Mouse (Mus musculus): ENCODE results near the gene Gm5415.
"Not testable (repeated sequence)": the region's sequence is repeated elsewhere in the genome, so short reads cannot be mapped to it uniquely, and the experiment has no call there.

Gm5415 gene

DNA sequence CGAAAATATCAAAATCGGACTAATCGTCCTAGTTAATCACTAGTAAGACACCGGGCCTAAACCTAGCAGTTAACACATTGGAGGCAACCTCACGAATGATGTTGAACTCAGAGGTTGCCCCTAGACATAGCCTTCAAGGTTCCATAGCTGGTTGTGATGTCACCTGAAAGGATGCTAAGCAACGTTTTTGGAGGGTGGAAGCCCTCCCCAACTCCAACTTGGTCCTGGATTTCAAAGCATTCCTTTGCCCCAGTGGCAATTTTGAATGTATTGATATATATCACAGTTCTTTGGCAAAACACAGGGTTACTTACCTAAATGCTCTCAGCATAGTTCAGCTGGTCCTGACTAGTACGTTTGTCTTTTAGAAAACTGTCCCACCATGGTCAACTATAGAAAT is at the start of gene Gm5415:
TSS of gene Gm5415 (minus strand) at position 101 of the 400 bp plus-strand sequence.
- not testable (repeated sequence) for DNase-seq

DNA sequence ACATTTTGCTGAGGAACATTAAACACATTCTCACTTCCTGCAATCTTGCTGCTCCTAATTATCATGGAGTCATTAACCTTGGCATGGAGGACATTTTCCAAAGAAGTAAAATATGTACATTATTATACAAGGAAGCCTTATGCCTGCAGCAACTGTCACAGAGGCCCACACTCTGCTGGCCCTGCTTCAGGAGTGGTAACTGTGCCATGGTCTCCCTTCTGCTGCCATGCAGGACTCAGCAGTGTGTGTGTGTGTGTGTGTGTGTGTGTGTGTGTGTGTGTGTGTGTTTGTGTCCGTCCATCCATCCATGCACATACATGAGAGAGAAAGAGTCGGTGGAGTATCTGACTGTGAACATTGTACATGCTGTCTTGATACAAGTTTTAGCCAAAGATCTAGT is 21.8 kb upstream of the Gm5415 start:
- DNase-seq, result no peak

DNA sequence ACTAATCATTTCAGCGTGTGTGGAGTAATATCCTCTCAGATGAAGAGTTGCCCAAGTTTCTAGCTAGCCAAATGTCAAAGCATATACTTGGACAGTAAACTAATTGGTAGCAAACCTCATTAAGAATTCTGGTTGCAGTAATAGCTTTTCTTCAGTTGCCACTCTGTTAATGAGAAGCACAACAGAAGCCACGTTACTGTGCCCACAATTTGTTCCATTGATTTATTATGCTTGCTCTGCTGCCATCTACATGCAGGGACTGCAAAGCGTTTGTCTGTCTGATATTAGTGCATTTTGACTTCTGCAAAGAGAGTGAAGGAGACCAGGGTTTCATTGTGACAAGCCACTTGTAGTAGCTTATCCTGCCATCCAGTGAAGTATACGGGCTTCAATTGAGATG is 6.8 kb upstream of the Gm5415 start:
- no peak for DNase-seq

DNA sequence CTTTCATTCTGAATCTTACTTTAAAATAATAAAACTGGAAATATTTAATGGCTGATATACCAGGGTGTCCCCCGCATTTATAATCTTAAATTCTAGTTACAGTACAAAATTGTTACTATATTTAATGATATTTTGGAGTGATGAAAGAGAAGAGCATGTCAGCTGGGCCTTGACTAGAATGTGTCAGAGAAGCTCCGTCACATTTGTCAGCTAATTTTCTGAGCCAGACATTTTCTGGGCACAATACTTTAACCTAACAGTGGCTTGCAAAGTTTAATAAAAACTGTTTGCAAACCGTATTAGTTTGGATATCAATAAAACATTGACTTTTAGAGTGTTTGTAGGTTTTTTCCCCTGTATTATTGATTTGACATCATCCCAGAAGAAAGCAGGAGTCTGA is 6.4 kb upstream of the Gm5415 start:
- DNase-seq, result no peak

DNA sequence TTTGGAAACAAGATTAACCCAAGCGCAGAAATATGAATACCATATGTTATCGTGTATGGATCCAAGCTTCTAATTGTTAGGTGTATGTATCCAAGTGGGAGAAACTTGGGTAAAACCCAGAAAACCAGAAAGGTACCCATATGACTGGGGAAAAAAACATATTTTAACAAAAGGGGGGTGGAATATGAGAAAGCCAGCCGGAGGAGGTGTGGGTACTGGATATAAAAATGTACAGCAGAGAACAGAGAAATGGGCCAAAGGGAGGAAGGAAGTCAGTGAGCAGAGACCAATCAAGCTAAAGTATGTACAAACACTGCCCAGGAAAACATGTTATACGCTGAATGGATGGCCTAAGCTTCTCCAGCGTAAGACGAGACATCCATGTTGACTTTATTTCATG is 43.7 kb downstream of the Gm5415 start:
- DNase-seq, result no peak

Data from kidney, postnatal 14 days (tissue).